Mouse (Mus musculus): ENCODE results near the gene Rps6kc1. TPM values are rescaled to one million over a fixed set of nuclear protein-coding genes. Genes with fewer than 3 reads are reported as not detected.
A peak's percentile ranks its signal among the peaks of the same experiment; 100 is the strongest.

The Rps6kc1 gene
- polyA plus RNA-seq, 1 experiment from 2014 or later: 16.9 TPM

DNA sequence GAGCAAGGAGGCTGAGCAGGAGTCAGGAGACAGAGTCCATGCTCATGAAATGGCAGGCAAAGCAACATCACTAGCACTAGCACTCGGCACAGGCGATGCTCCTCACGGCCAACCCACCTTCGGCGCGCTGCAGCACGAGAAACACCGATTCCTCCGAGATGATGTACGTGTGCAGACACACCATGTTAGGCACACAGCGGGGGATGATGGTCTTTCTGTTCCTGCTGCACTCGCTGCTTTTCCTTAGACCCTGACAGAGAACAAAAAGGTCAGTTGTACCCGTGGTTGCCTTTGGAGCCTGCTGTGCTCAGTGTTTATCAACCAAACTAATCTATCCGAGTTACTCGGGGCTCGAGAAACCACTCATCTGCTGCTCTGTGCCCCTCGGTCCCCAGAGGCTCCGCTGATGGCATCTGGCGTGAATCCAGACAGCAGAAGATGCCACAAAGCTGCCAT lies 102.8 kb downstream of the Rps6kc1 start:
- no peak overlapping the region for H3K27ac ChIP-seq (ENCODE audit: low read depth, low read length)
- WGBS: 39% methylated on average over 19 of the region's 19 CpGs
- DNase-seq (ENCODE audit: low spot score) (peak; percentile 49), ATAC-seq (replicated peaks; ENCODE audit: low FRiP score) (no peak)
- no peak overlapping the region for H3K4me3 ChIP-seq (ENCODE audit: low read depth, low read length)
- peaks cover 2% of the 10 kb centered on the region; the same call in 1 of the 2 replicates for H3K4me1 ChIP-seq (replicated peaks; ENCODE audit: control insufficient read depth, insufficient read depth, low read length)
- no peak overlapping the region for H3K4me2 ChIP-seq (ENCODE audit: low read depth, low read length, severe bottlenecking)
- H3K9ac ChIP-seq (ENCODE audit: low read length): no peak overlapping the region
- H3K9me3 ChIP-seq (ENCODE audit: control insufficient read depth, low read length): no peaks in the 10 kb centered on the region
- H3K27me3 ChIP-seq (ENCODE audit: control insufficient read depth, insufficient read depth, low read length): no peaks in the 10 kb centered on the region
- H3K36me3 ChIP-seq (ENCODE audit: control insufficient read depth, insufficient read depth, low read length): no peaks in the 10 kb centered on the region

DNA sequence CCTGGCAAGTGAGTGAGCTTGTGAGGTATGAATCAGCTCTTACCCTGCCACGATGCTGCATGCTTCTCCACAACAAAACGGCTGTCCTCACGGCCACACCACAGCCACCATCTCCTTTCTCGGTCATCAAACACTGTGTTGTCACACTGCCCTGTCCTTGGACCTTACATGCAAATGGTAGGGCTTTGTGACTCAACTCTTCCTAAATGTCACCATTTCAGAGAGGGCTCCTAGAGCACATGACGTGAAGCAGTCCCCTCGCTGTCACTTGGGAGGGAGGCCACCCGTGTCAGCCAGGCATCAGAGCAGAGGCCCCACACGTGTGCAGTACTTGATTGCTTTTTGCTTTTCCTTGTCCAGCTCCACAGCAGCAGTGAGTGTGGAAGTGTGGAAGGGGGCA lies 104.8 kb downstream of the Rps6kc1 start:
- 93% methylated on average over 8 of the region's 8 CpGs for WGBS
- peaks cover 2% of the 10 kb centered on the region; the same call in 1 of the 2 replicates for H3K4me1 ChIP-seq (replicated peaks; ENCODE audit: control insufficient read depth, insufficient read depth, low read length)
- DNase-seq (ENCODE audit: low spot score): no peak

DNA sequence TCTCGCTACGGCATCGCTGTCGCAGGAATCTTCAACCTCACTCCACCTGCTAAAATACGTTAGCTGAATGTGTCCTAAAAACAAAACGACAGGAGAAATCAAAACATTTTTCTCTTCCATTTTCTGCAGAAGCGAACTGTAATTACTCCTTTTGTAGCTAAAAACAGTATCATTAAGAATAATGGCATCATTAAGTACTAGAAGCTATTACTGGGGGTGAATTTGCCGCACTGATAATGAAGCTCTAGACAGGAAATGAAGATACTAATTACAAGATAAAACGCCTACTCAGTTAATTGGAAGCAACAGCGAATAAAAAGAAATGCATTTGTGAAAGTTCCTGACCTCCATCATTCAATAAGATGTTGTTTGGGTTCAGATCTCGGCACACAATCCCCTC lies 112.9 kb downstream of the Rps6kc1 start:
- no peak overlapping the region for H3K9ac ChIP-seq (ENCODE audit: low read length)
- H3K4me1 ChIP-seq (replicated peaks; ENCODE audit: control insufficient read depth, insufficient read depth, low read length): peaks cover 3% of the 10 kb centered on the region; the same call in 1 of the 2 replicates
- WGBS: 77% methylated on average over 11 of the region's 11 CpGs
- no peaks in the 10 kb centered on the region for H3K36me3 ChIP-seq (ENCODE audit: control insufficient read depth, insufficient read depth, low read length)
- ATAC-seq (replicated peaks; ENCODE audit: low FRiP score) (no peak), DNase-seq (ENCODE audit: low spot score) (no peak)
- no peak overlapping the region for H3K4me3 ChIP-seq (ENCODE audit: low read depth, low read length)
- no peak overlapping the region for H3K4me2 ChIP-seq (ENCODE audit: low read depth, low read length, severe bottlenecking)
- no peaks in the 10 kb centered on the region for H3K27me3 ChIP-seq (ENCODE audit: control insufficient read depth, insufficient read depth, low read length)
- no peaks in the 10 kb centered on the region for H3K9me3 ChIP-seq (ENCODE audit: control insufficient read depth, low read length)
- H3K27ac ChIP-seq (ENCODE audit: low read depth, low read length): no peak overlapping the region

More for the DNA sequence above, 104.8 kb downstream of the Rps6kc1 start:
- no peaks in the 10 kb centered on the region for H3K9me3 ChIP-seq (ENCODE audit: control insufficient read depth, low read length)
- H3K9ac ChIP-seq (ENCODE audit: low read length): no peak overlapping the region
- H3K27ac ChIP-seq (ENCODE audit: low read depth, low read length): no peak overlapping the region
- H3K36me3 ChIP-seq (ENCODE audit: control insufficient read depth, insufficient read depth, low read length): no peaks in the 10 kb centered on the region
- ATAC-seq (replicated peaks; ENCODE audit: low FRiP score): no peak
- H3K4me3 ChIP-seq (ENCODE audit: low read depth, low read length): no peak overlapping the region
- no peak overlapping the region for H3K4me2 ChIP-seq (ENCODE audit: low read depth, low read length, severe bottlenecking)
- H3K27me3 ChIP-seq (ENCODE audit: control insufficient read depth, insufficient read depth, low read length): no peaks in the 10 kb centered on the region

DNA sequence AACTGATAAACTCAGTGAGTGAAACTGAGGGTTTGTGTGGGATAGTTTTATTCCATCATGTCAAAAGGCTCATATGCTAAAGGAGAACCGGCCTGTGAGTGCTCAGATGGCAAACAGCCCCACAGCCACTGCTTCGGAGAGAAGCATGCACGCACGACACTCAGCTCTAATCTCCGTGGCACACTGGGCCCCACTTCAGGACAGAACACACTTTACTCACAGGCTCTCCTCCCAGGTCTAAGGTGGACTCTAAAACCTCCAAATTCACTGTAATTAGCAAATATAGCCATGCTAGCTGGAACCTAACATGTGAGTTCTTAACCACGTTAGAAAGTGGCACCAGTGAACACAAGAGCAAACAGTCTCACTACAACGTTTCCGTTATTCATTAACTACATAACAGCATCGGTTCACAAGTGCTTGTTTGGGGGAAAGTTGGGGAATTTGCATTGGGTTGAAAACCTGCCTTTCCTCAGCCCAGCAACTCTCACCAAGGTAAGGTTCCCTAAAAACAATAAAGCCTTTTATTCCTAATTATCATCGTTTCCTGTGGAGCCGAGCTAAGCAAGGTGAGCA lies 114.0 kb downstream of the Rps6kc1 start:
- Histone ChIP-seq H3K27ac (ENCODE audit: low read depth, low read length) (no peak overlapping the region), H3K4me1 (replicated peaks; ENCODE audit: control insufficient read depth, insufficient read depth, low read length) (peaks cover 3% of the 10 kb centered on the region; the same call in 1 of the 2 replicates), H3K4me2 (ENCODE audit: low read depth, low read length, severe bottlenecking) (no peak overlapping the region), H3K9me3 (ENCODE audit: control insufficient read depth, low read length) (no peaks in the 10 kb centered on the region), H3K27me3 (ENCODE audit: control insufficient read depth, insufficient read depth, low read length) (no peaks in the 10 kb centered on the region), H3K4me3 (ENCODE audit: low read depth, low read length) (no peak overlapping the region), H3K9ac (ENCODE audit: low read length) (no peak overlapping the region), H3K36me3 (ENCODE audit: control insufficient read depth, insufficient read depth, low read length) (no peaks in the 10 kb centered on the region)
- ATAC-seq (replicated peaks; ENCODE audit: low FRiP score): no peak
- WGBS: 82% methylated on average over 11 of the region's 11 CpGs
- no peak for DNase-seq (ENCODE audit: low spot score)

DNA sequence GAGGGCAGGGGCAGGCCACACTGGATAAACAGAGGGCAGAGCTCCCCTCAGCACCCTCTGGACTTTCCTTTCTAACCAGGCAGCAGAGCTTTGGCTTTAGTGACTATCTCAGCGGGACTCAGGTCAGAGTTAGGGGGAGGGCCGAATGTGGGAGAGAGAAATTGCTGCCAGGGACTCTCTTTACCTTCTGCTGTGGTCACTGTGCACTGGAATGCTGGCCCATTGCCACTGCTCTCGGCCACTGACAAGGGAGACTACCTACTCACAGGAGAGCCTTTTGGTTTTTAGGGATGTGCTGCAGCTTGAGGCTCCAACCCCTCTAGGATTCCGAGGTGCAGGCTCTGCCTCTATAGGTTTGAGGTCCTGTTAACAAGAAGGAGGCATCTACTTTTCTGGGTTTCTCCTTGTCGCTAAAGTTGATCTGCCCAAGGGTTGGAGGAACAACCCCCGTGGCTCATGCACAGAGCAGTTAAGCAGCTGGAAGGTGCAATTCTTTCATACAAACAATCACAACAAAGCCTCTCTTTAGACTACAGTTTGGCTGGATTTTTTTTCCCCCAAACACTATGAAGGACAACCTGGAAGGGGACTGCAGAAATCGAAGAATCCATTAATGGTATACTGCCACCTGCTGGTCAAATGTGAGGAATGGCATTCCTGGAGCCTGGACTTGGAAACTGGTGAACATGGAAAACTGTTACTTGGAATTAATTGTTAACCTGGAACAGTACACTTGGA lies 114.7 kb downstream of the Rps6kc1 start:
- H3K4me1 ChIP-seq (replicated peaks; ENCODE audit: control insufficient read depth, insufficient read depth, low read length): peaks cover 3% of the 10 kb centered on the region; the same call in 1 of the 2 replicates
- no peaks in the 10 kb centered on the region for H3K36me3 ChIP-seq (ENCODE audit: control insufficient read depth, insufficient read depth, low read length)
- H3K27ac ChIP-seq (ENCODE audit: low read depth, low read length): no peak overlapping the region
- ATAC-seq (replicated peaks; ENCODE audit: low FRiP score) (0 out of 2 replicates have a peak, but pooled peaks have one; percentile 58), DNase-seq (ENCODE audit: low spot score) (peak; percentile 71)
- no peaks in the 10 kb centered on the region for H3K27me3 ChIP-seq (ENCODE audit: control insufficient read depth, insufficient read depth, low read length)
- H3K4me3 ChIP-seq (ENCODE audit: low read depth, low read length): no peak overlapping the region
- no peak overlapping the region for H3K9ac ChIP-seq (ENCODE audit: low read length)
- H3K4me2 ChIP-seq (ENCODE audit: low read depth, low read length, severe bottlenecking): no peak overlapping the region
- H3K9me3 ChIP-seq (ENCODE audit: control insufficient read depth, low read length): no peaks in the 10 kb centered on the region
- WGBS: 38% methylated on average over 7 of the region's 7 CpGs

DNA sequence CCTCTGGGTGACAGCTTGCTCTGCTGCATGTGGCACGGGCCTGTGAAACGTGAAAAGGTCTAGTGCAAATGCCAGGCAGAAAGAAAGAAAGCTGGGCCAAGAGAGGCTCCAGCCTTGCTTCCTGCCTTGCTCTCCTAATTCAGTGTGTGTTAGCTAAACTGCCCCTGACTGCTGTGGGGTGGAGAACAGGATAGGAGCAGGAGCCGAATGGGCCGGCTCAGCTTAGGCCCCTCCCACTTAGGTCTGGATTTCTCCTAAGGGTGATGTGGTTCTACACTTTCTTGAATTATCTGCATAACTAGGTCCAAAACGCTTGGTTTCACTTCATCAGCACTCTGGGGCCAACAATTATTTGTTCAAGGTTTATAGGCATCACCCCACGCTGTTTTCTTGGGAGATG lies 119.9 kb downstream of the Rps6kc1 start:
- H3K4me3 ChIP-seq (ENCODE audit: low read depth, low read length): no peak overlapping the region
- WGBS: 78% methylated on average over 6 of the region's 6 CpGs
- H3K27ac ChIP-seq (ENCODE audit: low read depth, low read length): no peak overlapping the region
- no peaks in the 10 kb centered on the region for H3K4me1 ChIP-seq (replicated peaks; ENCODE audit: control insufficient read depth, insufficient read depth, low read length)
- DNase-seq (ENCODE audit: low spot score) (no peak), ATAC-seq (replicated peaks; ENCODE audit: low FRiP score) (no peak)
- H3K27me3 ChIP-seq (ENCODE audit: control insufficient read depth, insufficient read depth, low read length): no peaks in the 10 kb centered on the region
- no peaks in the 10 kb centered on the region for H3K36me3 ChIP-seq (ENCODE audit: control insufficient read depth, insufficient read depth, low read length)
- no peaks in the 10 kb centered on the region for H3K9me3 ChIP-seq (ENCODE audit: control insufficient read depth, low read length)
- H3K4me2 ChIP-seq (ENCODE audit: low read depth, low read length, severe bottlenecking): no peak overlapping the region
- H3K9ac ChIP-seq (ENCODE audit: low read length): no peak overlapping the region

DNA sequence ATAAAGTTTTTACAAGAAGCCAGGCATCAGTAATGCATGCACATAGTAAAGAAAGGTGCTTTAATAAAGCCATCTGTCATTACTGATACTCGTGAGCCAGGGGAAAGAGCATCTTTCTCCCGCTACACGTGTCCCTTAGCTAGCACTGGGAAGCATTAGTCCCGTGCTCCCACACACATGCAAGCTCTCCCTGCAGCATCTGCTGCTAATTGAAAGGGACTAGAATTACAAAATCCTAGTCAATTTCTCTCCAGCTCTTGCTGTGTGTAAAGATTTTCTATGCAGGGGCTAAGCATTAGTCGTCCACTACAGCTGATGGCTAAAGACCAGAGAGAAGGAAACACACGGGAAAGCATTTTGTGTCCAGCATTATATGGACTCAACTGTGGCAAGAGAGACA lies 120.8 kb downstream of the Rps6kc1 start:
- Histone ChIP-seq H3K4me1 (replicated peaks; ENCODE audit: control insufficient read depth, insufficient read depth, low read length) (no peaks in the 10 kb centered on the region), H3K4me3 (ENCODE audit: low read depth, low read length) (no peak overlapping the region), H3K4me2 (ENCODE audit: low read depth, low read length, severe bottlenecking) (no peak overlapping the region), H3K9ac (ENCODE audit: low read length) (no peak overlapping the region), H3K27me3 (ENCODE audit: control insufficient read depth, insufficient read depth, low read length) (no peaks in the 10 kb centered on the region), H3K27ac (ENCODE audit: low read depth, low read length) (no peak overlapping the region), H3K36me3 (ENCODE audit: control insufficient read depth, insufficient read depth, low read length) (no peaks in the 10 kb centered on the region), H3K9me3 (ENCODE audit: control insufficient read depth, low read length) (no peaks in the 10 kb centered on the region)
- DNase-seq (ENCODE audit: low spot score) (no peak), ATAC-seq (replicated peaks; ENCODE audit: low FRiP score) (no peak)
- 76% methylated on average over 6 of the region's 6 CpGs for WGBS

DNA sequence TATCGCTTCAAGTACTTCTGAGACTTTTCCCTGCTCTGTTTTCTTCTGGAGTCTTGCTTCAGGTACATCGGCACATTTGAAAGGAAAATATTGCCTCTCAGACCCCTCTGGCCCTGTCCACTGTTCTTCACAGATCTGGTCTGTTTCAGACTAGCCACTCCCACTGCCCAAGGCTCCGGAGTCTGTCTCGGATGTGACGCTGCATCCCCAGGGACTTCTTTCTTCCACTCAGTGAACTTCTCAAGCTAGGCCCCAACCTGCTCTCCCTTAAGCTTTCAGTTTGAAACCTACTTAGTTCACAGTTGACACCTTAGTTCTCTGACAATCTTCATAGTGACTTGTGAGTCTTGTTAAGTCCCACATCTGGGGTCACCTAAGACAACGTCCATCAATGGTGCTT lies 133.9 kb downstream of the Rps6kc1 start:
- H3K4me1 ChIP-seq (replicated peaks; ENCODE audit: control insufficient read depth, insufficient read depth, low read length): no peaks in the 10 kb centered on the region
- 78% methylated on average over 6 of the region's 6 CpGs for WGBS
- ATAC-seq (replicated peaks; ENCODE audit: low FRiP score) (no peak), DNase-seq (ENCODE audit: low spot score) (no peak)
- H3K27ac ChIP-seq (ENCODE audit: low read depth, low read length): no peak overlapping the region
- H3K36me3 ChIP-seq (ENCODE audit: control insufficient read depth, insufficient read depth, low read length): no peaks in the 10 kb centered on the region
- no peaks in the 10 kb centered on the region for H3K27me3 ChIP-seq (ENCODE audit: control insufficient read depth, insufficient read depth, low read length)
- no peak overlapping the region for H3K4me3 ChIP-seq (ENCODE audit: low read depth, low read length)
- H3K4me2 ChIP-seq (ENCODE audit: low read depth, low read length, severe bottlenecking): no peak overlapping the region
- H3K9ac ChIP-seq (ENCODE audit: low read length): no peak overlapping the region
- H3K9me3 ChIP-seq (ENCODE audit: control insufficient read depth, low read length): no peaks in the 10 kb centered on the region

DNA sequence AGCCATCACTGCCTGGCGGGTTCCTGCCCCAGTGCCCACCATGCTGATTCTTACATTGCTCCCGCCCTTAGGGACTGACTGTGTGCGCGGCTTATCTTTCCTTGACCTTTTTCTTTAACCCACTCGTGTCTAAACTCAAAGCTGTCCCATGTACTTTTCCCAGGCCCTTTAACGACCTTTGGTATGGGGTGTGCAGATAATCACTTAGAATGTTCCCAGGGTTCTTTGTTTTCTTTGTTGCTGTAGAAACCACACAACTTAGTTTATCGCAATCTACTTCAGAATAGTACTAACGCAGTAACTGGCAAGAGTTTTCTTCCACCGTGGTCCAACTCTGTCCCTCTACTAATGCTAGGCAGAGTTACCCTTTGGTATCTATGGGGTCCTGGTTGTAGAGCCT lies 135.3 kb downstream of the Rps6kc1 start:
- Histone ChIP-seq H3K36me3 (ENCODE audit: control insufficient read depth, insufficient read depth, low read length) (no peaks in the 10 kb centered on the region), H3K4me3 (ENCODE audit: low read depth, low read length) (no peak overlapping the region), H3K27ac (ENCODE audit: low read depth, low read length) (no peak overlapping the region), H3K9me3 (ENCODE audit: control insufficient read depth, low read length) (no peaks in the 10 kb centered on the region), H3K27me3 (ENCODE audit: control insufficient read depth, insufficient read depth, low read length) (no peaks in the 10 kb centered on the region), H3K9ac (ENCODE audit: low read length) (no peak overlapping the region), H3K4me2 (ENCODE audit: low read depth, low read length, severe bottlenecking) (no peak overlapping the region), H3K4me1 (replicated peaks; ENCODE audit: control insufficient read depth, insufficient read depth, low read length) (no peaks in the 10 kb centered on the region)
- DNase-seq (ENCODE audit: low spot score) (no peak), ATAC-seq (replicated peaks; ENCODE audit: low FRiP score) (no peak)
- 79% methylated on average over 9 of the region's 9 CpGs for WGBS
